Mouse (Mus musculus) heart, adult 2 months (tissue): ENCODE measurements around the gene Zscan29. TPM values are rescaled to one million over a fixed set of nuclear protein-coding genes. Genes with fewer than 3 reads are reported as not detected.

Source experiments
- DNase-seq, 2 experiments: peaks; one replicate each; pipeline ENCODE4 v3.0.0; 2021
- H3K27ac ChIP-seq: fragments of 200-600 bp; 2 replicates; pipeline ENCODE4 v1.8.1; 2022
- H3K27me3 ChIP-seq: fragments of 200-500 bp; 2 replicates; pipeline ENCODE4 v1.6.1; 2012; ENCODE audit warnings: mild to moderate bottlenecking, low read length, inconsistent platforms, mixed read lengths; ENCODE audit not compliant: control insufficient read depth, insufficient read depth
- H3K36me3 ChIP-seq: fragments of 200-500 bp; 2 replicates; pipeline ENCODE4 v1.6.1; 2012; ENCODE audit warnings: low read length, inconsistent platforms; ENCODE audit not compliant: control insufficient read depth, insufficient read depth
- H3K4me1 ChIP-seq: fragments of 200-500 bp; 2 replicates; pipeline ENCODE4 v1.6.1; 2011; ENCODE audit warnings: low read length; ENCODE audit not compliant: control insufficient read depth, insufficient read depth
- H3K4me3 ChIP-seq: fragments of 200-600 bp; 2 replicates; pipeline ENCODE4 v1.8.1; 2022
- H3K79me2 ChIP-seq: fragments of 200-500 bp; replicated peaks from 2 replicates; pipeline ENCODE4 v1.6.1; 2012; ENCODE audit warnings: mild to moderate bottlenecking, inconsistent platforms, low read length, moderate library complexity, mixed read lengths; ENCODE audit not compliant: control insufficient read depth, insufficient read depth
- H3K9ac ChIP-seq: fragments of 200-500 bp; 2 replicates; pipeline ENCODE4 v1.6.1; 2012; ENCODE audit warnings: low read depth, mild to moderate bottlenecking, control low read depth, inconsistent platforms, low read length, mixed read lengths
- CTCF ChIP-seq: fragments of 200-600 bp; IDR thresholded peaks from 2 replicates; pipeline ENCODE4 v1.8.1; 2022; ENCODE audit warnings: antibody characterized with exemption, mild to moderate bottlenecking, moderate library complexity
- EP300 ChIP-seq: fragments of 200-500 bp; IDR thresholded peaks from 2 replicates; pipeline ENCODE4 v1.6.1; 2011; ENCODE audit warnings: low read depth, low read length, control low read depth; ENCODE audit not compliant: insufficient read depth
- POLR2A ChIP-seq: fragments of 200-500 bp; IDR thresholded peaks from 2 replicates; pipeline ENCODE4 v1.6.1; 2011; ENCODE audit warnings: mild to moderate bottlenecking, low read depth, low read length, control low read depth; ENCODE audit not compliant: insufficient read depth
- whole genome bisulfite sequencing: fragments of 180-500 bp; shearing (Covaris S2); methylation state at CpG from one replicate; pipeline ENCODE4 v1.1.7; 2018; 5-methylcytosine and 5-hydroxymethylcytosine counted together
- intact Hi-C: fragments of 180-260 bp; cut with DNase I; formaldehyde crosslinking; loops from one replicate; pipeline ENCODE4 v1.15.1; 2025
- polyA plus RNA-seq: library from polyadenylated mRNA; depleted of rRNA; stranded (reverse); fragments of >200 nt; gene quantifications from 2 replicates; pipeline ENCODE4 v1.2.3, GENCODE M21; 2012
- total RNA-seq, 2 experiments: library from RNA; stranded (reverse); gene quantifications; 2 replicates each; pipeline ENCODE4 v1.2.3; 2021

Gene Zscan29
- total and polyA plus RNA-seq, 3 experiments, result 2.0 to 6.4 (median 5.2) TPM

DNA sequence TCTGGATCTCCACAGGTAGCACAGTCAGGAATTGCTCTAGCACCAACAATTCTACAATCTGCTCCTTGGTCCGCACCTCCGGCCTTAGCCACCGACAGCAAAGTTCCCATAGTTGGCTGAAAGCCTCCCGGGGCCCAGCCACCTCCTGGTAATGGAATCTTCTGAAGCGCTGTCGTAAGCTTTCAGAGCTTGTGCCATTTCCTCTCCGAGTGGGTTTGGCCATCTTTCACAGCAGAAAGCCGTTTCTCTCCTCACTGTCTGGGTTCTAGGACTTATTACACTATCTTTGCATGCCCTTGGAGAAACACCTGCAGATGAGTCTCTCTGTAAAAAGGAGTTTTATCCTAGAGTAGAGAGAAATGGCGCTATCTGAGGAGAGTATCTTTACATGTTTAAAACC is 1.0 kb downstream of the Zscan29 start:
- no peaks in the 10 kb centered on the region for H3K79me2 ChIP-seq
- no peaks in the 10 kb centered on the region; the same call in 1 of the 2 replicates for H3K36me3 ChIP-seq
- 0% methylated on average over 9 of the region's 9 CpGs for WGBS
- peaks cover 8% of the 10 kb centered on the region for H3K4me1 ChIP-seq
- H3K9ac ChIP-seq, result peak overlapping the region; percentile 55
- H3K27me3 ChIP-seq, result no peaks in the 10 kb centered on the region
- DNase-seq, result peak; percentile 42 to 51
- peak overlapping the region; percentile 92 for H3K27ac ChIP-seq
- H3K4me3 ChIP-seq, result peak overlapping the region; percentile 80
- no peak for TF ChIP-seq EP300
- intact Hi-C loops, result loop anchor here (1.0 kb wide), 1 partner anchor 30 kb away; the partner anchor contains the start of genes Adal and Lcmt2

DNA sequence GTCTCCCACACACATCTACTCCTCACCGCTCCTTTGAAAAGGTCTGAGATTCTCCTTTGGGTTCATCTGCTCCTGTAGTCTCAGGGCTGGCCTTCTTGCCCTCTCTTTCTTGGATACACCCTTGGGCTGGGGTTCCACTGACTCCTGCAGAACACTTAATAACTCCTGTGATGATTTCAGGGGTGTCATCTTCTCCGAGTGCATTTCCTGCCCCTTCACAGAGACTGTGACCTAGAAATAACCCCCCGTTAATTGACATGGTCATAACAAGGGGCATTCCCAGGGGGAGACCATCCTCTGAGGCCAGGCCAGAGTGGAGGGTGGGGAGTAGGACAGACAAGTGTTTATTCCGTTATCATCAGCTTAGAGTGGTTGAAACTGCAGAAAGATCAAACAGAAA is 1.8 kb downstream of the Zscan29 start:
- Histone ChIP-seq H3K36me3 (no peaks in the 10 kb centered on the region; the same call in 1 of the 2 replicates), H3K4me3 (peak overlapping the region; percentile 80), H3K4me1 (peaks cover 8% of the 10 kb centered on the region), H3K27ac (no peak overlapping the region), H3K79me2 (no peaks in the 10 kb centered on the region), H3K27me3 (no peaks in the 10 kb centered on the region), H3K9ac (peak overlapping the region; percentile 40; the same call in 1 of the 2 replicates)
- intact Hi-C loops, result no loop called here
- TF ChIP-seq CTCF (no peak), EP300 (no peak), POLR2A (no peak)
- WGBS, result 37% methylated on average over 4 of the region's 4 CpGs
- DNase-seq, result no peak

DNA sequence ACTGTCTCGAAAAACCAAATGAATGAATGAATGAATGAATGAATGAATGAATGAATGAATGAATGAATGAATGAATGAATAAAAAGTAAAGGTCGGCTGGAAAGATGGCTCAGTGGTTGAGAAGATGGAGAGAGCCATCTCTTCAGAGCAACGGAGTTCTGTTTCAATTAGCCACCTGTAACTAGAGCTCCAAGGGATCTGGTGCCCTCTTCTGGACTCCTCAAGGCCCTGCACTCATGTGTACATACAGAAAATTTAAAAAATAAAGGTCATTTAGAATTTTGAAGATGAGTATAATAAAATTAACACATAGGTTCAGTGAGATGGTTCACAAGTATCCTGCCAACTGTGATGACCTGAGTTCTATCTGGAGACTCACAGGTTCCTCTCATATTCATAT is 17.8 kb downstream of the Zscan29 start:
- 87% methylated on average over 3 of the region's 3 CpGs for WGBS
- no peaks in the 10 kb centered on the region for H3K27me3 ChIP-seq
- no peak overlapping the region for H3K9ac ChIP-seq
- DNase-seq, result no peak
- no peak for TF ChIP-seq POLR2A
- peak; percentile 48 for TF ChIP-seq CTCF
- no peak for TF ChIP-seq EP300
- H3K36me3 ChIP-seq, result peaks cover 2% of the 10 kb centered on the region
- intact Hi-C loops, result no loop called here
- no peaks in the 10 kb centered on the region for H3K79me2 ChIP-seq
- no peaks in the 10 kb centered on the region for H3K4me1 ChIP-seq
- no peak overlapping the region for H3K27ac ChIP-seq
- H3K4me3 ChIP-seq, result no peak overlapping the region

DNA sequence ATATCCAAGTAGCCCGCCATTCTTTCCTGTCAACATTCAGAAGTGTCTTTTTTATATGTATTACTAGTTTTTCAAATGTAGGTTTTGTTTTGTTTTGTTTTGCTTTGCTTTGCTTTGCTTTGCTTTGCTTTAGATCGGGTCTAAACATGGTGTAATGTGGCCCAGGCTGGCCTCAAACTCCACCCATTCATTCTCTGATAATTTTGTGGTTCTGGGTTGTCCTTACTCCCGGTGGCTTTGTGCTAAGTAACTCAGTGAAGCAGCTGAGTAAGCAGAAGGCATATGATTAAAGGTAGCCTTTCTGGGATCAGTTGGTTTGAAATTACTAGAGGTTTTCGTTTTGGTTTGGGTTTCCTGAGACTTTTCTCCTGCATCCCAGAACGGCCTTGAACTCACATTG is 21.2 kb downstream of the Zscan29 start:
- Histone ChIP-seq H3K79me2 (no peaks in the 10 kb centered on the region), H3K27me3 (no peaks in the 10 kb centered on the region), H3K27ac (no peak overlapping the region), H3K36me3 (peaks cover 2% of the 10 kb centered on the region), H3K4me3 (no peak overlapping the region), H3K9ac (no peak overlapping the region), H3K4me1 (no peaks in the 10 kb centered on the region)
- TF ChIP-seq POLR2A (no peak), CTCF (no peak), EP300 (no peak)
- intact Hi-C loops, result no loop called here
- DNase-seq, result no peak
- WGBS, result 84% methylated on average over 5 of the region's 5 CpGs

DNA sequence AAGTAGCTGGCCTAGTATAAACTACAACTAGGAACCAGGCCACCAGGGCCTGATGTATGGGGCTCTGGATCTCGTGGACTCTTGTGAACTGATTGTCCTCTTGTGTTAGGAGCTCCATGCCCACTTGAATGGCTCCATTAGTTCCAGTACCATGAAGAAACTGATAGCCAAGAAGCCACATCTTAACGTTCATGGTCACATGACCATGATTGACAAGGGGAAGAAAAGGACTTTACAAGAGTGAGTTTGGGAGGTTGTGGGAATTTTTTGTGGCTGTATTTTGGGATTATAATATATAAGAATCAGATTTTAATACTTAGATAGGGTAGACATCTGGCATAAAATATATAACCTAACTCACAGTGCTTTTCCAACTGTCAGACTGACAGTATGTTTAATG is 28.5 kb downstream of the Zscan29 start:
- Histone ChIP-seq H3K4me3 (no peak overlapping the region), H3K27ac (no peak overlapping the region), H3K79me2 (no peaks in the 10 kb centered on the region), H3K27me3 (no peaks in the 10 kb centered on the region), H3K4me1 (peaks cover 8% of the 10 kb centered on the region), H3K9ac (no peak overlapping the region), H3K36me3 (peaks cover 16% of the 10 kb centered on the region)
- WGBS, result 66% methylated on average over 2 of the region's 2 CpGs
- DNase-seq, result no peak
- intact Hi-C loops, result no loop called here
- TF ChIP-seq EP300 (no peak), POLR2A (no peak)

DNA sequence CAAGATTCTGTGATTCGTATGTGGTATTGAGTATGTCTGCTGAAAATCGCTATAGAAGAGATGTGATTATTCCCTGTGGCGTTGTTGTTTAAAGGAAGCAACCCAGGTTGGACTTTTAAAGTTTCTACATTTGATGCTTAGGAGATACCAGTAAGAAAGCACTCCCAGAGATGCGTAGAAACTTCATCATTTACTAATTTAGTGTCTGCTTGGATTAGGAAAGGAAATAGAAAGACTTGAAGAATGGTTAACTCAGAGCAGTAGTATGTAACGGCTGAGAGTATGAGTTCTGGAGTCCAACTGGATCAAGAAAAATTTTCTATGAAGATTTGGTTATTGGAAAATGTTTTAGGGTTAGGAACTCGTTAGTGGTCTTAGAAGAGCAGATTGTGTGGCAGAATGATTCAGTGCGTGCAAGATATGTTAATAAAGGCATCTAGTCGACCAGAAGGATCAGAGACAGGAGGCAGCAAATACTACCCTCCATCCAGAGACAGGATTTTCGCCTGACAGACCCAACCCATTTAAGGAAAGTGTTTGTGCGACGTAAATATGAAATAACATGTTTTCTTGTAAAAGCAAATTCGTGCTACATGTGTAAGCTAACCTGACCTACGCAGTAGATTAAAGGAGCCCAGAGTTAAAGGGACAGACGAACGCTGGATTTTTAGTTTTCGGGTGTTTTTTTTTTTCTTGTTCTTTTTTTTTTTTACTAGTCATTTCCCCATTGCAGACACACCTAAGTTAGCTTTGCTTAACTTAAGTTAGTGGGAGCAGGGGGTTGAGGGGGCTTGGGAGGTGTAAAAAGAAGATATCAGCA is 29.5 kb downstream of the Zscan29 start:
- Histone ChIP-seq H3K4me3 (peak overlapping the region; percentile 88), H3K27ac (peak overlapping the region; percentile 99), H3K27me3 (no peaks in the 10 kb centered on the region), H3K9ac (peak overlapping the region; percentile 82; the same call in 1 of the 2 replicates), H3K36me3 (peaks cover 17% of the 10 kb centered on the region), H3K4me1 (peaks cover 9% of the 10 kb centered on the region), H3K79me2 (no peaks in the 10 kb centered on the region)
- intact Hi-C loops, result no loop called here
- TF ChIP-seq CTCF, result no peak
- TF ChIP-seq POLR2A, result no peak
- no peak for TF ChIP-seq EP300
- 65% methylated on average over 16 of the region's 16 CpGs for WGBS
- no peak for DNase-seq
